Mouse (Mus musculus): ENCODE data around the gene E130114P18Rik.

E130114P18Rik gene

DNA sequence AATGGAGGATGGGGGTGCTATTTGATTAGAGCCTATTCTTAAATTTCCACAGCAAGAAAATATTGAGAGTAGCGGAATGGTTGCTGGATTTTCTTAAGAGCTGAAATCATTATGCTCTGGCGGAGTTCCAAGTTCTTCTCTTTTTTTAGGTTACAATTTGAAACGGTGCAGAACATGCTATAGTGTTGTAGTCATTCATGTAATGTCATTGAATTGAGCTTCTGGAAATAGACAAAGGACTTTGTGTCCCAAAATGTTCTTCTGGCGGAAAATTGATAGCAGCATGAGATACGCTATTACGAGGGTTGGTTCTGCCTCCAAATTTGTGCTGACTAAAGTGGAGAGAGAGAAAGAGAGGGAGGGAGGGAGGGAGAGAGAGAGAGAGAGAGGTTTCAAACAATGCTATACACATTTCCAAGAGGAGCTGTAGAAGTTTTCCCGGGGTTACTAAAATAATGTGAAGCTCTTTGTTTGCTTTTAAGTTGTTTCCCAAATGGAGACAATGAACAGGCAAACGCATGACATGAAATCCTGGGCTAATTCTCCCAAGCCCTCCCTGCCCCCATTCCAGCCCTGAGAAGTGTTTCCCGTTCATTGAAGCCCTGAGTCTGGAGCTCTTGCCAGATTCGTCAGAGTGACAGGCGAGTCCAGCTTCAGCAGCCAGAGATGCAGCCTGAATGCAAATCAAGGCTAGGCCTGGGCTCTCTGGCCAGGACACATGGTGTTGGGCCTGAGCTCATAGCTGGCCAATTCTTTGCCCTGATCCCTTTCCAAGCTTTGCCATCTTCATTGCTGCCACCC lies 128.9 kb downstream of the E130114P18Rik start:
- no peak for DNase-seq (ENCODE audit: low read depth)

- no peak for DNase-seq (ENCODE audit: low read depth)
Measured at GRCm38 (mm10) chr4:97648436-97648707, 129.5 kb downstream of the E130114P18Rik start.

DNA sequence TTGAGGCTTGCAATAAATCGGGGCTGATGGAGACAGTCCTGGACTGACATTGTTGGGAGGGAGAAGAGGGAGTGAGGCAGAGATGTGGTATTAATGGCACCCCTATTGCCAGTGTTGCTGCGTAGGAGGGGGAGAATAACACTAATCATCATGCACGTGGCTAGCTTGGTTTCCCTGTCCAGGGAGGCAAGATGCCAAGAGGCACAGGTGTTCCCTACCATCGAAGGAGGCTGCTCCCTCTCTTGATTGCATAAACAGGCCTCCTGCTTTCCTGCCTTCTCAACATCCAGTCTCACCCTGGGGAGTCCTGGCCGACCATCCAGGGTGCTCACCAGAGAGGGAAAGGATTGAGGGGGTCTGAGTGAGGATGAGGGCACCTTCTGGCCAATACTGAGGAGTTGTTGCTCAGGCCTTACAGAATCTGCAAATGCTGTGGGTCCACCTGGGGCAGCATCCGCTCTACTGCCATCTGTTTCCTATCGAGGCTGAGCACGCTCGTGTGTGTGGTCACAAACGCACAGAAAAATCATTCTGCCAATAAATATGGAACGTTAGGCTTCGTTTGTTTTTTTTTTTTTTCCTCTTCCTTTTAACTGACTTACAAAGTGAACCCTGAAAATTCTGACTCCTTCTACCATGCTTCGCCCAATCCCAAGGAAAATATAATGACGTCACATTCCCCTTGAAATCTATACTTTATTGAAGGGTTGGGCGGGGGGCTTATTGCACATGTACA lies 130.0 kb downstream of the E130114P18Rik start:
- DNase-seq (ENCODE audit: low read depth): no peak

DNA sequence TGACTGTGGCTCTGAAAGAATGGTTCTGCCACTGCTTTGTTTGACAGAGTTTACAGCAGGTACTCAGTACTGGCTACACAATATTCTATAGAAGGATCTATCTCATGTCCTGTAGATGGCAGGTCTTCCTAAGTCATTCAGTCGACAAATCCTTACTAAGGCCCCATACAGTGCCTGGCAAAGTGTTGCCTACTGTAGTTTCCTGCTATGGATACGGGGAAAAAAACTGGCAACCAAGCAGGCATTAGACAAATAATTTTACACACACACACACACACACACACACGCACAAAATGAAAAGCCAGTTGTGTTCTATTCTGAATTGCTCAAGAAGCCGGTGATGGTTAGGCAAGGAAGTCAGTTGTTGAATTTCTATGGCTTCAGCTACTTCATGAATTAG lies 130.6 kb downstream of the E130114P18Rik start:
- no peak for DNase-seq (ENCODE audit: low read depth)

- DNase-seq (ENCODE audit: low read depth): no peak
Measured at GRCm38 (mm10) chr4:97640385-97640784, 137.5 kb downstream of the E130114P18Rik start.

DNA sequence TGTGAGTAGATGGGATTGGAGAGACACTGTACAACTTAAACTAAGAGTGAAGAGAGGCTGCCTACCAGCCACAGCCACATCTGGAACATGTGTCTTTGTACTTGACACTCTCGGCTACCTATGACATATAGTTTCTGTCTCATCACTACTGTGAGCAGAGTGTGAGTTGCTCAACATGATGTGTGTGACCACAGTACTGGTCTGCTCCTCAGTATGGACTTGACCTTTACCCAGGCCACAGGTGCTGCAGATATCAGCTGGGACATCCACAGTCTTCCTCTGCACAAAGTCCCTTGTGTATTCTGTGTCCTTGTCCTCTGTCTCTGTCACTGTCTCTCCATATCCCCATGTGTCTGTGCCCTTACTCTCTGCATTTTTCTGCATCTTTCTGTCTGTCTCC lies 141.3 kb downstream of the E130114P18Rik start:
- no peak for DNase-seq (ENCODE audit: low read depth)

GRCm38 (mm10) chr4:97635757-97636292 lies 142.1 kb downstream of the E130114P18Rik start:
- DNase-seq (ENCODE audit: low read depth): no peak

DNA sequence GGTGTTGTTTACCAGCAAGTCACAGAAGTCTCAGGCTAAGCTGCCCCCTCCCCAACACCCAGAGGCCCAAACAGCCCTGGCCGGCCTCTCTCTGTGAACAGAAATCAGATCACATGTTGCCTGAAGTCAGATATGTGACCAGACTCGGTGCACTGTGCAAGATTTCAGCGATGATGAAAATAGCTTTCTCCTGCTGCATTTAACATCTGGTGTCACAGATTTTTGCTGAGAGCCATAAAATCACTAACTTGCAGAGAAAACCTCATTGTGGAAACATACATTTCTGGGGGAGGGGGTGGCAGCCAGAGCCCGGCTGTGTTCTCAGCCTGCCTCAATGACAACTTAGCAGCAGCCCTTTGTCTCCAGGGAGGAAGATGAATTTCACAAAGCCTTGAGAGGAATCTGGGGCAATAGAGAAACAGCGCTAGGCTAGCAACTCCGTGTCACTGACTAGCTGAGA lies 142.6 kb downstream of the E130114P18Rik start:
- no peak for DNase-seq (ENCODE audit: low read depth)

DNA sequence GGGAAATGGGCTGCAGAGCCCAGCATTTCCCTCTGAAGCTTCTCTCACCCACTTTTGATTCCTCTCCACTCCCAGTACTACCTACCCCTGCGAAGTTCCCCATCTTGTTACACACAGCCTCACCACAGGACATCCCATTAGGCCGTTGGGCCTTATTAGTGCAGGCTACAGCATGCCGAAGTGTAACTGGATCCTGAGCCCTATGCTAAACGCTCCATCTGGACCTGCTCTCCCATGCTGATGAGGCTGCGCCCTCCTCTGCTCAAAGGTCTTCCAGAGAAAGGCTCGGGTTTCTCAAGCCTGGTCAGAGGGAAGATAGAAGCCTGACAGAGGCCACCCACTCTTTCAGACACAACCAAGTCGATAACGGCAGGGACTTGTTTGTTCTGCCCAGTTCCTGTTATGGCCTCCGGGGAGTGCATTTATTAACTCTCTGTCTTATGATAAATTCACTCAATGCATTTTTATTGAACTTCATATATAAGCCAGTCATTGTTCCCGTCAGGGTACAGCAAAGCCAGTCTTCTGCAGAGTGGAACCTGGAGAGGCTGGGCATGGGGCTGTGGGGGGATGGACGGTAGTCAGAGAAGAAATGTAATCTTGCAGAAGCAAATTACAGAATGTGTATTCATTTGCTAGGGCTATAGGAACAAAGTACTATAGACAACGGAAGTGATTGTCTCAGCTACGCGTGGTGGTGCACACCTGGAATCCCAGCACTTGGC lies 148.8 kb downstream of the E130114P18Rik start:
- no peak for DNase-seq (ENCODE audit: low read depth)

- DNase-seq (ENCODE audit: low read depth): no peak
Measured at GRCm38 (mm10) chr4:97626002-97626720, 151.7 kb downstream of the E130114P18Rik start.

GRCm38 (mm10) chr4:97623165-97623564 lies 154.7 kb downstream of the E130114P18Rik start:
- DNase-seq (ENCODE audit: low read depth): peak; percentile 56

DNA sequence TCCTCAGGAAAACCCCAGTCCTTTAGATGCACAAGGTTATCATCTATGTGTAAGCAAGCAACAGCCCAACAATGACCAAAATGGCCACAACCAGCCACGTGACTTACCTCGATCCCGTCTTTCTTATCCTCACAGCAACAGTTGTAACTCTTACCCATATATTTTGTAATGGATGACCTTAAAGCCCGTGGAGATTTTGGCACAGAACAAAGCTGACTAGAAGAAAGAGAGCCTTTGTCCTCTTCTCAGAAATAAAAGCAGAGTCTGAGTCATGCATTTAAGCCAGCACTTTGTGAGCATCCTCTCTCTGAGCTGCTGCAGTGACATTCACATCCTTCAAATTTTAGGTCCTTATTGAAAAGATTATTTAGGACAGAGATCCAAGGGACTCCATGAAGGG lies 156.1 kb downstream of the E130114P18Rik start:
- no peak for DNase-seq (ENCODE audit: low read depth)

GRCm38 (mm10) chr4:97620409-97620808 lies 157.5 kb downstream of the E130114P18Rik start:
- no peak for DNase-seq (ENCODE audit: low read depth)

DNA sequence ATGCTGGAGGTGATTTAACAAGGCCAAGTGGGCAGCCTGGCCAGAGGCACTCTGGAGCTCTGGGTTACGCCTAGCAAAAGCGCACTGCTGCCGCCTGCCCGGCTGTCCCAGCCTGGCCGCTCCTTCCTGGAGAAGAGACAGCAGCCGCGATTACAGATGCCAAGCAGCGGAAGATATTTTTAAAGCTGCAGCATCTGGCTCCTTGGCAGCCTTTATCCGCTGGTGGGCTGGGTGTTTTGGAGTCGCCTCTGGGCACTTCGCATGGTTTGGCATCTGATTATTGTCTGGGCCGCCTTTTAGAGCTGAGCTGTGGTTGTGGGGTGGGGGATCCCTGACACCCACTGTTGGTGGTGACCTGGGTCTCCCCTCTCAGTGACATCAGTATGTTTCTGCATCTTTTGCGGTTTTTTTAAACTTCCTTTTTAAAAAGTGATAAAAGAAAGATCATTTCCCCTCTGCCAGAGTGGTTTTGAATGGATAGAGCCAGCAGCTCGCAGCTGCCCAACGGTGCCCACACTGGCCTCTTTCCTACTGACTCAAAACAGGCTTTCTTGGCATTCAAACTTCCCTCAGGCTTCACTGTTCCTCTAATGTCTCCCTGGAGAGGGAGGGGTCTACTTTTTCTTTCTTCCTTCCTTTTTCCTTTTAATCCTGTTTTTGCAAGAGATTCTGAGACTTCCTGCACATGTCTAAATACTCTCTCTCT lies 159.1 kb downstream of the E130114P18Rik start:
- no peak for DNase-seq (ENCODE audit: low read depth)

DNA sequence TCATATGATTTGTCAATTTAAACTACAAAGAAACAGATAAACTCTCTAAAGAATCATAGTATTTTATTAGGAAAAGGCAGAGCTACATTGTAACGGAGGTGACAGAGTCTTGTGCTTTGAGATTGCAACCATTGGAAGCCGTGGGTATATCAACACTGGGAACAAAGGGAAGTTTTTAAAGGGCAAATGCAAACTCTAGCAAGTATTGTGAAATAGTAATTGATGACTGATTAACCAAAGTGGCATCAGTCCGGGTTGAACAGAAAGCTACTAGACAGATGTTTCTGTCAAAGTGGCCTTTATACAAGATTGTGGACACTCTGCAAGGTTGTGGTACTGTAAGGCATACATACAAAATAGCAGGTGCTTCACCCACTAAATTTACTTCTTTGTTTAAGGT lies 162.8 kb downstream of the E130114P18Rik start:
- DNase-seq (ENCODE audit: low read depth): no peak

- peak; percentile 27 for DNase-seq (ENCODE audit: low read depth)
Measured at GRCm38 (mm10) chr4:97611251-97611847, 166.5 kb downstream of the E130114P18Rik start.

- no peak for DNase-seq (ENCODE audit: low read depth)
Measured at GRCm38 (mm10) chr4:97609831-97610727, 167.8 kb downstream of the E130114P18Rik start.

DNA sequence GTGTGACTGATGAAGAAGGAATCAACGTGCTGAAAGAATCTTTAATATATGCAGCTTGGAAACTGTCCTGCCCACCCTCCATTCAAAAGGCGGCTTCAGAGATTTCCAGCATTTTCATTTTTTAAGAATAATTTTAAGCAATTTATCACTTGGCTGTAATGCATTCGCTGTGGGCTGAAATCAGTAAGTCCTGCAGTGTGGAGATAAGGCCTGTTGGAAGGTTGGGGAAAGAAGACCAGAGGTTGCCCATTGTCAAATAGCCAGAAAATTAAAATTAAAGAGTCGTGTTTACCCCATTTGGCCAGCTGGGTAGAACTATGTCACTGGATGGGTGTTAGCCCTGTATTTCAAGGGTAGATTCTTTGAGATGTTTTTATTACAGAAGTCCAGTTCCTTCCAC lies 168.5 kb downstream of the E130114P18Rik start:
- no peak for DNase-seq (ENCODE audit: low read depth)

- DNase-seq (ENCODE audit: low read depth): no peak
Measured at GRCm38 (mm10) chr4:97608728-97609127, 169.2 kb downstream of the E130114P18Rik start.

- DNase-seq (ENCODE audit: low read depth): no peak
Measured at GRCm38 (mm10) chr4:97608134-97608533, 169.7 kb downstream of the E130114P18Rik start.

All from NIH3T3 (cell line).